Mouse (Mus musculus) gastrocnemius, adult 2 months (tissue): ENCODE measurements at regions not wholly inside any gene's neighbourhood (a gene's known extent, or its start where the extent isn't known, plus 50 kb on each side); places are given as distances from the start of the nearest gene placed in this dataset.
A peak's percentile ranks its signal among the peaks of the same experiment; 100 is the strongest.

Experiments
- DNase-seq: peaks from one replicate; pipeline ENCODE4 v3.0.0; 2022
- H3K27ac ChIP-seq: fragments of 200-600 bp; 2 replicates; pipeline ENCODE4 v1.8.1; 2022; ENCODE audit warnings: mild to moderate bottlenecking
- H3K4me3 ChIP-seq: fragments of 200-600 bp; 2 replicates; pipeline ENCODE4 v1.8.1; 2022; ENCODE audit warnings: mild to moderate bottlenecking, moderate library complexity
- CTCF ChIP-seq: fragments of 200-600 bp; IDR thresholded peaks from 2 replicates; pipeline ENCODE4 v1.8.1; 2022; ENCODE audit warnings: antibody characterized with exemption, mild to moderate bottlenecking, moderate library complexity
- intact Hi-C: fragments of 180-260 bp; cut with DNase I; formaldehyde crosslinking; loops from one replicate; pipeline ENCODE4 v1.15.1; 2025

DNA sequence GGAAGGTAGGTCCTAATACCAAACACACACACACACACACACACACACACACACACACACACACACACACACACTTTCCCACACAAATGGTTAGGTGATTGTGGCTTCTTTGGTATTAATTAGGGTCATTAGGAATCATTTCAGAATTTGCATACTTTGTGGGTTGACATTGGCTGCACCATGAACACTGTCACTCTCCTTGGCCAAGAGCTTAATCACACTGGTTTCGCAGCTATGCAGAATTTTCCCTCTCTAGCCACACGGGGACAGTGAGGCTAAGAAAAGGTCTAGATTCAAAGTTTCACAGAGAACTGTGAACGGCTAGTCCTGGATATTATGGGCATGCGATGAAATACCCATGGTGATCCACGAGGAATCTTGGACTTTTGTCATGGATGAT lies 597.5 kb downstream of the Slc4a3 start:
- intact Hi-C loops: no loop called here
- Histone ChIP-seq H3K27ac (no peak overlapping the region), H3K4me3 (no peak overlapping the region)
- TF ChIP-seq CTCF: no peak
- DNase-seq: no peak

DNA sequence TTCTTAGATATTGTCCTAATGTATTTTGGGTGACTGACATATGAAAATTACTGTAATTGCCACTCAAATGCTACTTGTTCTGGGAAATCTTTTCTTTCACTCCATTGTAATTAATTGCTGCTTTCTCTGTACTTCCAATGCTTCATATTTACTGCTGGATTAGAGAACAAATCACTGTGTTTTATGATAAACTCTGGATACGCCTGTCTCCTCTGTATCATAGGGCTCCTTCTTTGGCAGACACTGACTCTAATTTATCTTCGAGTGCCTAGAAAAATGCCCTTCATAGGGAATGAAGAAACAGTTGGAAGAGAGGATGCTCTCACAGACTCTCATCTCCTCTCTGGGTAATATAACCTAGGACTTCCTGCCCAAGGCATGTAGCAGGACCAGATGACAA lies 602.9 kb downstream of the Slc4a3 start:
- intact Hi-C loops: no loop called here
- no peak for DNase-seq
- H3K4me3 ChIP-seq: no peak overlapping the region
- no peak for TF ChIP-seq CTCF
- no peak overlapping the region for H3K27ac ChIP-seq

DNA sequence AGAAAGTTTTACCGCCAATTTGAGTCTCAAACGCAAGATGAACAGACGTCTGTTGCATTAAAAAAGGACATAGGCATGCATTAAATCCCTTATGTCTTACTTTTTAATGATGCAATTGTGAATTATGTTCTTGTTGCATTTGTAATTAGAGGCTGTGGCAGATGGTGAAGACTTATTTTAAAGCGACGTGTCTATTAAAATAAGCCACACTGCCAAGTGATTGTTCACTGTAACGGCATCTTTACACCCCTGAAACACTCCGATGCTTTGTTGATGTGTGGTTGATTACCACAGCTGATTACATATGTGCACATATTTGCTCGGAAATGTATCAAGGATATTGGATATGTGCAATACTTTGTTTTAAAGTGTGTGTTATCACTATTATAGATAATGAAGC lies 610.2 kb downstream of the Slc4a3 start:
- no peak for DNase-seq
- TF ChIP-seq CTCF: no peak
- Histone ChIP-seq H3K4me3 (no peak overlapping the region), H3K27ac (no peak overlapping the region)
- intact Hi-C loops: no loop called here

DNA sequence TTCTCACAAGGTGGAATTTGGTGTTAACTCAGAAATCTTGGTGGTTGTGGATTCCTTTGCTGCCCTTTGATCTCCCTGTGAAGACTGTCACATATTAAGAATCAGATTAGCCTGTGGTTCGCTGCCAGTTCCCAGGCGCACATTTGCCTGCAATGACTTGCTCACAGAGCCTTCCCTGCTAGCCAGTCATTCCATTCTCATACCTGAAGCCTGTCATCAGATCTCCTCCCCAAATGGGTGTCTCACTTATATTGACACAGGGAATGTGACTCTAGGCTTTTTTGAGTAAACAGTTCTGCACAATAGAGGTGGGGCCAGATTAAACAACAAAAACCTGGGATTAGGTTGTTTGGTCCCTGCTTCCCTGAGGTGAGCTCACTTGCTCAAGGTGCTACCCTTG lies 621.4 kb downstream of the Slc4a3 start:
- H3K4me3 ChIP-seq: no peak overlapping the region
- no peak overlapping the region for H3K27ac ChIP-seq
- intact Hi-C loops: no loop called here
- DNase-seq: no peak
- TF ChIP-seq CTCF: no peak

DNA sequence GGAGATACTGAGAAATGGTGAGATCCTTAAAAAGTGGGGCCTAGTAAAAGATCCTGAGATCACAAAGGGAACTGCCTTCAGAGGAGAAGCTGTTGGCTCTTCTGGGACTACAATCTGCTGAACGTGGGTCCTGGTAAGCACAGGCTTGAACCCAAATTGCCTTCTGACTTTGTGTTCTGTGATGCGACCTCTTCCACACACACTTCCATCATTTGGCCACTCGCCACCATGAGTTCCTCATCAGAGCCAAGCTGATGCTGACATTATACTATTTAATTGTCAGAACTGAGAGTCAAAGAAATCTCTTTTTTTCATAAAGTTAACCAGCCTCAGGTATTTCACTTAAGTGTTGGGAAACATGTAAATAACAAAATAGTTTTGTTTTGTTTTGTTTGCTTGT lies 635.1 kb downstream of the Slc4a3 start:
- no peak for TF ChIP-seq CTCF
- intact Hi-C loops: loop anchor here (10.0 kb wide), 1 partner anchor 76 kb away; no protein-coding TSS in a partner anchor
- Histone ChIP-seq H3K4me3 (no peak overlapping the region), H3K27ac (no peak overlapping the region)
- DNase-seq: no peak

DNA sequence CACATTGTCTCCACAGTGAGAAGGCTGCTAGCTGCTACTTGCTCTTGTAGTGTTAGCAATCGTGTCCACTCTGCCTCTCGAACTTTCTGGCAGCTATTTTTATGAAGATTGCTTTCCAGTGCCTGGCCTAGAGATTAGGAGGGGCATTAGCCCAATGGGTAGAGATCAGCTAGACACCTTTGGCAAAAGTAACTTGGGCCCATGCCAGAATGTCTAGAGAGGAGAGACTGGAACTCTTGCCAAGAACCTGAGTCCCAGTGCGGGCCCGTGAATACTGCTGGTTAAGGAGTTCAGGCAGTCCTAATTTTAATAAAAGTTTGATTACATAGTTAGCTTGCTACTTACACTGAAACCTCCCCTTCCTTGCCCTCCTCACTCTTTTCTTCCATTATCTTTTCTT lies 648.8 kb downstream of the Slc4a3 start:
- peak; percentile 40 for DNase-seq
- intact Hi-C loops: no loop called here

DNA sequence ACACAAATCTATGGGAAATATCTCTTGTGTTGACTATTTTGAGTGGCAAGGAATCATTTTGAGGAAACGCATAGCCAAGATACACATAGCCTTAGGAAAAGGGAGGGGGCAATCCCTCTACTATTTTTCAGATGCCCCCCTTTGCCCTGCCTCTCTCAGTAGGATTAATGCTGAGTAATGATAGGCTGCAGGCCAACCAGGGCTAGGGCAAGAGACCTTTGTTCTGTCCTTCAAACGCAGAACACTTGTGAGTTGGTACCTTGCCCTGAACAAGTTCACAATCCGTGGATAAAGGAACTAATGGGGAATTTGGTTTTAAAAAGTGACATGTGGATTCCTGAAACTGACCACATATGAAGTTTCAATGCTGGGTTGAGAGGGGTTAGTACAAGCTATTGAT lies 651.6 kb downstream of the Slc4a3 start:
- Histone ChIP-seq H3K4me3 (no peak overlapping the region), H3K27ac (no peak overlapping the region)
- intact Hi-C loops: no loop called here
- TF ChIP-seq CTCF: no peak
- no peak for DNase-seq

More for the DNA sequence above, 648.8 kb downstream of the Slc4a3 start:
- no peak for TF ChIP-seq CTCF
- no peak overlapping the region for H3K4me3 ChIP-seq
- H3K27ac ChIP-seq: no peak overlapping the region

DNA sequence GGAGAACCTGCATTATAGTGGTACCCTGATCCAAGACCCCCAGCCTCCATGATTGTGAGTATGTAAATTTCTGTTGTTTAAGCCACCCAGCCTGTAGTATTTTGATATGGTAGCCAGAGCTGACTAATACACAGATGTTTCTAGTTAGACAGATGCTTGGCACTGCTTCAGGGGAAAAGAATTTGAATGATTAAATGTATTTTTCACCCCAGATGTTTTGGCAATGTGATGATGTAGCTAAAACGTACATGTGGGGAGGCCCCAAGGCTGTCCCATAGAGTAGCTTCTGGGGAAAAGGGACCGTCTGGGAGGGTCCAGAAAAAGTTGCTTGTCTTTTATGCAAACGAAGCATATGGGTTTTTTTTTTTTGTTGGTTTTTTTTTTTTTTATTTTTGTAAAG lies 654.8 kb downstream of the Slc4a3 start:
- intact Hi-C loops: no loop called here
- Histone ChIP-seq H3K4me3 (no peak overlapping the region), H3K27ac (no peak overlapping the region)
- DNase-seq: no peak
- TF ChIP-seq CTCF: no peak

DNA sequence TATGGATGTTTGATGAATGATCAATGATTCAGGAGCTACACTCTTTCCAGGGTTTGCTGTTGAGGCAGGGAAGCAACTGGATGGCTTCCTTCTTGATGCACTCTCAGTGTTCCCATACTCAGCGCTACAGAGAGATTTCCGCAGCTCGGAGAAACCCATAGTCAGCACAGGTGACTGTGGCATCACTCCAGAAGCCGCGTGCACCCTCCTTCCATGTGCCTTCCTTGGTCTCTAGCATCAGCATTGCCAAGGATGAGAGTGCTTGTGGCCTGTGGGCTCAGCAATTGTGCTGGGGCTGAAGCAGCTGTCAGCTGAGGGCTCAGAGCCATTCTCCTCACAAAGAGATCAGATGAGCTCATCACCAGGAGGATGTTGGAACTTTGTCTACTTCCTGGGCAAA lies 666.4 kb downstream of the Slc4a3 start:
- intact Hi-C loops: no loop called here
- TF ChIP-seq CTCF: no peak
- H3K27ac ChIP-seq: no peak overlapping the region
- DNase-seq: no peak
- H3K4me3 ChIP-seq: no peak overlapping the region

DNA sequence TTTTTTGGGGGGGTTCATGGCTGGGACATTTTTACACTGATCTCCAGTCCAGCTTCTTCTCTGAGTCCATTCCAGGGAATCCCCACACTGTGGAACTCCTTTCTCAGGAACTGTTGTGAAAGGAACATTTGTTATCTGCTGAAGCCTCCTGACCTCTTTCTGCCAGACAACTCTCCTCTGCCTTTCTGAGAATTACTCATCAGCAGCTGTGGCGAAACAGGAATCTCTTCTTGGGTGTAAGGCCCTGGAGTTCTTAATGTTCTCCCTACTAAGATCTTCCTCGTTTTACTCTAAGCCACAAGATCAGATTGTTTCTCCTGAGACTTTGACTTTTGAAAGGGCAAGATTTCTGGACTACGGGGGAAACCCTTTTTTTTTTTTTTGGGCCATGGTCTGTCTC lies 698.7 kb downstream of the Slc4a3 start:
- TF ChIP-seq CTCF: no peak
- intact Hi-C loops: no loop called here
- no peak for DNase-seq
- Histone ChIP-seq H3K27ac (no peak overlapping the region), H3K4me3 (no peak overlapping the region)

DNA sequence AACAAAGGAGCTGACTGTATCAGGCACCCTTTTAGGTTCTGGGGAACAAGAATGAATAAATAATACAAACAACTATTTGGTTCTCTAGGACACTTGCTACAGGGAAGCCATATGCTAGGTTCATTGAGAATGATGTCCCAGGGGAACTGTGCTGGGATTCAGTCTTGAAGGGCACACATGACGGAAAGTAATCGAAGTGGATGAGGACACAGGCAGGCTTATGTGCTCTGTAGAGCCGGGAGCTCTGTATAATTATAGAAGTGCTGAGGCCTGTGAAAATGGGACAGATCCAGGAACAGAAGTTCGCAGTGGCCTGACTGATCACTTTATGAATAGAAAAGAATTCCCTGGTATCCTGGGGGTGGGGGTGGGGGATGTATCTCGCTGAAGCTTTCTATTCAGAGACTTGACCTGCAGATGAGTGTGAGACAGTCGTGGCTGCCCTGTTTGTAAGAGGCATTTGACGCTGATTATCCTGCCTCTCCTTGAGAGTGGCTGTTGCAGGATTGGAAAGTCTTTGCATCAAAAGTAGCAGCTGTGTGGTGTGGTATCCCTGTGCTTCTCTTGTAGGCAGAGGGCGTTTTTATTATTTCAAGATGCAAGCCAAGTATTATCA lies 700.2 kb downstream of the Slc4a3 start:
- no peak for TF ChIP-seq CTCF
- intact Hi-C loops: no loop called here

DNA sequence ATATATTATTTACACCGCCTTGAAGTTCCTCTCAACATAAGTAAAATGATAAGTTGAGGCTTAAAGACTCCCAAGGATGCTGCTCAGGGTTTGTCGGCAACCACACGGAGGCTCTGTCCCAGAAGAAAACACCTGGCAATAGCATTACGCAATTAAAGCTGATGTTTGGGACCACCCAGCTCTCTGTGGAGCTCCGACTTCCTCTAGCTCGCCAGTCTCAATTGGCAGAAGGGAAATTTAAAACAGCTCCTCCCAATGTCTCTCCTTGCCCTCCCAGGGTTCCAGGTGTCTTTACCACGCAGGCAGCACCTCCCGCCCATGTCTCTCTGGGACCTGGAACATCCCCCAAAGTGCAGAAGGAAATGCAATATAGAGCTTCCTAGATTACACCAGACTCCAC lies 701.1 kb downstream of the Slc4a3 start:
- no peak overlapping the region for H3K27ac ChIP-seq
- intact Hi-C loops: no loop called here
- no peak for DNase-seq
- no peak overlapping the region for H3K4me3 ChIP-seq
- TF ChIP-seq CTCF: no peak

More for the DNA sequence above, 700.2 kb downstream of the Slc4a3 start:
- no peak for DNase-seq
- Histone ChIP-seq H3K4me3 (no peak overlapping the region), H3K27ac (no peak overlapping the region)

DNA sequence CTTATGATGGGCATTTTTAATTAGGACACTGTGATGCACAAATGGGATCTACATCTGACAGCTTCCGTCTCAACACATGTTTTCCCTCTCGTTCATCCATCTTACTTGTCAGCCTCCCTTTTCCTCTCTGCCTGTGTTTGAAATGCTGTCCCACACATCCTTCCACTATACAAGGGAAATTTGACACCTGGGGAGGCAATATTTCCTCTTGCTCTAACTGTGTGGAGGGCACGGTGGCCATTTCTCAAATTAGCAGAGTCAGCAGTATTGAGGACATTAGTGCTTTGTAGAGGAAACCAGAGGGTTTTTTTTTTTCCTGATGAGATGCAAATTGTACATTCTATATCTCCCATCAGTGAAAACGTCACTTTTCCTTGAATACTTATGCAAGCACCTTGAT lies 712.2 kb downstream of the Slc4a3 start:
- DNase-seq: no peak
- H3K4me3 ChIP-seq: no peak overlapping the region

DNA sequence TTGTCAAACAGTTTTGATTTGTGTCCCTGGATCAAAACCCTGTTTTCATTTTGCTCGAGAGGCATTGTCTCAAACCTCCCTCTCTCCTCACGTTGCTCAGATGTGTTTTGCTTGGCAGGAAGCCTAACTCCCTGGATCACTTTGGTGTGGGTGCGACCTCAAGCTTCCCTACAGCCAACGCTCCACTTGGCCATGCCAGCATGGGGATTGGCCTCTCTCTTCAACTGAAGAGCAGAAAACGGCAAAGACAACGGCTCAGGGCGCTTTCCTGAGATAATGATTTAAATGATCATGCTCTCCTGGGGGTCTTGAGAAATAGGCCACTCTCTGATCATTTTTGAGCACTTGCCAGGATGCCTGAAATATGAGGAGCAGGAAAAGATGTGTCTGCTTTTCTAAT lies 730.1 kb downstream of the Slc4a3 start:
- Histone ChIP-seq H3K27ac (peak overlapping the region; percentile 8; the same call in 1 of the 2 replicates), H3K4me3 (peak overlapping the region; percentile 31)
- no peak for TF ChIP-seq CTCF
- peak; percentile 43 for DNase-seq
- intact Hi-C loops: no loop called here

More for the DNA sequence above, 712.2 kb downstream of the Slc4a3 start:
- no peak overlapping the region for H3K27ac ChIP-seq
- intact Hi-C loops: no loop called here
- TF ChIP-seq CTCF: no peak
